Mouse (Mus musculus) midbrain, embryonic 11.5 days (tissue): ENCODE measurements around the gene Nhlrc2. TPM values are rescaled to one million over a fixed set of nuclear protein-coding genes. Genes with fewer than 3 reads are reported as not detected.

Source experiments
- ATAC-seq: fragments of 200-750 bp; cut with Nextera tagmentation; 2 replicates; pipeline ENCODE4 v1.8.0; 2017; ENCODE audit warnings: moderate TSS enrichment, moderate library complexity; ENCODE audit not compliant: low FRiP score
- DNase-seq: peaks from one replicate; pipeline ENCODE4 v3.0.0; 2015; ENCODE audit warnings: low spot score; ENCODE audit errors: missing footprints
- H3K27ac ChIP-seq: fragments of 300-500 bp; sonication (generic); 2 replicates; pipeline ENCODE4 v1.5.1; 2014; ENCODE audit warnings: low read depth, low read length
- H3K27me3 ChIP-seq: fragments of 300-500 bp; sonication (generic); 2 replicates; pipeline ENCODE4 v1.6.1; 2014; ENCODE audit warnings: mild to moderate bottlenecking, low read length, moderate library complexity, mixed read lengths; ENCODE audit not compliant: control insufficient read depth, insufficient read depth
- H3K36me3 ChIP-seq: fragments of 300-500 bp; sonication (generic); 2 replicates; pipeline ENCODE4 v1.6.1; 2014; ENCODE audit warnings: mild to moderate bottlenecking, low read length, moderate library complexity, mixed read lengths; ENCODE audit not compliant: control insufficient read depth, insufficient read depth
- H3K4me1 ChIP-seq: fragments of 300-500 bp; sonication (generic); 2 replicates; pipeline ENCODE4 v1.6.1; 2014; ENCODE audit warnings: low read length; ENCODE audit not compliant: control insufficient read depth, insufficient read depth
- H3K4me2 ChIP-seq: fragments of 300-500 bp; sonication (generic); 2 replicates; pipeline ENCODE4 v1.6.1; 2014; ENCODE audit warnings: mild to moderate bottlenecking, moderate library complexity
- H3K4me3 ChIP-seq: fragments of 300-500 bp; sonication (generic); 2 replicates; pipeline ENCODE4 v1.5.1; 2014; ENCODE audit warnings: low read depth, low read length
- H3K9ac ChIP-seq: fragments of 300-500 bp; sonication (generic); 2 replicates; pipeline ENCODE4 v1.6.1; 2014; ENCODE audit warnings: low read length
- H3K9me3 ChIP-seq: fragments of 300-500 bp; sonication (generic); 2 replicates; pipeline ENCODE4 v1.6.1; 2016; ENCODE audit warnings: low read length; ENCODE audit not compliant: control insufficient read depth
- WGBS: fragments of 180-500 bp; shearing (Covaris S2); extraction: QIAGEN DNeasy Blood & Tissue Kit; methylation state at CpG from one replicate; pipeline ENCODE4 v1.1.7; 2014; 5-methylcytosine and 5-hydroxymethylcytosine counted together
- polyA plus RNA-seq: library from polyadenylated mRNA; unstranded; fragments of >200 nt; fragmentation: Nextera tagmentation; extraction: Ambion mirVana; gene quantifications from 2 replicates; pipeline ENCODE4 v1.2.1, GENCODE M21; 2014

Nhlrc2 gene
- polyA plus RNA-seq, 1 experiment from 2014 or later = 13.3 TPM

- Histone ChIP-seq H3K4me2 (no peak overlapping the region), H3K9ac (no peak overlapping the region), H3K27ac (no peak overlapping the region), H3K4me1 (no peaks in the 10 kb centered on the region), H3K4me3 (no peak overlapping the region), H3K9me3 (no peaks in the 10 kb centered on the region), H3K27me3 (no peaks in the 10 kb centered on the region), H3K36me3 (no peaks in the 10 kb centered on the region; the same call in 1 of the 2 replicates)
- WGBS = 93% methylated on average over 6 of the region's 6 CpGs
- no peak for DNase-seq
- ATAC-seq = no peak
Observed at GRCm38 (mm10) chr19:56573184-56573583, 25.1 kb downstream of the Nhlrc2 start.

- no peak for ATAC-seq
- Histone ChIP-seq H3K9ac (no peak overlapping the region), H3K36me3 (no peaks in the 10 kb centered on the region; the same call in 1 of the 2 replicates), H3K4me2 (no peak overlapping the region), H3K27ac (no peak overlapping the region), H3K4me3 (no peak overlapping the region), H3K27me3 (no peaks in the 10 kb centered on the region), H3K4me1 (no peaks in the 10 kb centered on the region), H3K9me3 (no peaks in the 10 kb centered on the region)
- 88% methylated on average over 1 of the region's 1 CpGs for WGBS
- no peak for DNase-seq
Observed at GRCm38 (mm10) chr19:56577801-56578200, 29.7 kb downstream of the Nhlrc2 start.

- Histone ChIP-seq H3K27me3 (no peaks in the 10 kb centered on the region), H3K36me3 (no peaks in the 10 kb centered on the region; the same call in 1 of the 2 replicates), H3K9ac (no peak overlapping the region), H3K4me3 (no peak overlapping the region), H3K9me3 (no peaks in the 10 kb centered on the region), H3K4me1 (no peaks in the 10 kb centered on the region), H3K27ac (no peak overlapping the region), H3K4me2 (no peak overlapping the region)
- ATAC-seq = no peak
- no peak for DNase-seq
- WGBS = 87% methylated on average over 5 of the region's 5 CpGs
Observed at GRCm38 (mm10) chr19:56581981-56582380, 33.9 kb downstream of the Nhlrc2 start.

GRCm38 (mm10) chr19:56583785-56584184, 35.7 kb downstream of the Nhlrc2 start:
- Histone ChIP-seq H3K4me3 (no peak overlapping the region), H3K4me2 (no peak overlapping the region), H3K4me1 (no peaks in the 10 kb centered on the region), H3K27ac (no peak overlapping the region), H3K9ac (no peak overlapping the region), H3K27me3 (no peaks in the 10 kb centered on the region), H3K9me3 (no peaks in the 10 kb centered on the region), H3K36me3 (peaks cover 6% of the 10 kb centered on the region; the same call in 1 of the 2 replicates)
- 80% methylated on average over 5 of the region's 5 CpGs for WGBS
- ATAC-seq = no peak
- DNase-seq = no peak

DNA sequence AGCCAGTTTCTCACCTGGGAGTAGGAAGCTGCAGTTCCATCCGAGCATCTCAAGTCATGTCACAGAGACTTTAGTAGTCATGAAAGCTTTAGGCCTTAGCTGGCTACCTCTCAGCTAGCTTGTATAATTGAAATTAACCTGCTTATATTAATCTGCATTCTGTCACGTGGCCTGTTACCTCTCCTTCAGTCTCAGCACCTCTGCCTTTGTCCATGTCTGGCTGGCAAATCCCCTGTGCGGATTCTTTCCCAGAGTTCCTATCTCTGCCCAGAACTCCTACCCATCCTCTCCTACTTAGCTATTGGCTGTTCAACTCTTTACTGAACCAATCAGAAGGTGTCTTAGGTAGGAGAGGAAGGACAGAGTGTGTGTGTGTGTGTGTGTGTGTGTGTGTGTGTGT, 36.2 kb downstream of the Nhlrc2 start:
- no peaks in the 10 kb centered on the region for H3K9me3 ChIP-seq
- H3K36me3 ChIP-seq = peaks cover 10% of the 10 kb centered on the region; the same call in 1 of the 2 replicates
- no peak overlapping the region for H3K4me3 ChIP-seq
- DNase-seq (no peak), ATAC-seq (no peak)
- WGBS = 83% methylated on average over 3 of the region's 3 CpGs
- no peak overlapping the region for H3K27ac ChIP-seq
- H3K9ac ChIP-seq = no peak overlapping the region
- H3K27me3 ChIP-seq = no peaks in the 10 kb centered on the region
- no peak overlapping the region for H3K4me2 ChIP-seq
- no peaks in the 10 kb centered on the region for H3K4me1 ChIP-seq

DNA sequence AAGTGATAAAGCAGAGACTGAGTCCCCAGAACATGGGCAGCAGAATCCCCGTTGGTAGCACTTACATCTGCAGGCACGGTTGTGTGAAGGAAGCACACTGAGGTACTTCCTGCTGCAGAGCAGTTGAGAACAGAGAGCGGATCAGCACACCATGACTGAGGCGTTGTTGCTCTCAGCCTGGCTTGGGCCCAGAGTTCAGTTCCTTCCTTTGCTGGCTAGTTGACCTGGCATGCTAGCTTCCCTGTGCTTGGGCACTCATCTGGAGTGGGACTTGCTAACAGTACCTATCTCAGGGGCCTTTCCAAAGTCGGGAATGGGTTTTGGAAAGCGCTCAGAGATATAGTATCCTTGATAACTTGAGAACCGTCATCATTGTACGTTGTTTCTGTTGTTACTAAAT, 38.3 kb downstream of the Nhlrc2 start:
- Histone ChIP-seq H3K27ac (no peak overlapping the region), H3K4me3 (no peak overlapping the region), H3K9me3 (no peaks in the 10 kb centered on the region), H3K4me1 (no peaks in the 10 kb centered on the region), H3K4me2 (no peak overlapping the region), H3K36me3 (peaks cover 12% of the 10 kb centered on the region), H3K9ac (no peak overlapping the region), H3K27me3 (no peaks in the 10 kb centered on the region)
- no peak for ATAC-seq
- no peak for DNase-seq
- WGBS = 92% methylated on average over 8 of the region's 8 CpGs

GRCm38 (mm10) chr19:56588205-56588626, 40.2 kb downstream of the Nhlrc2 start:
- no peak overlapping the region for H3K27ac ChIP-seq
- H3K9ac ChIP-seq = no peak overlapping the region
- H3K9me3 ChIP-seq = no peaks in the 10 kb centered on the region
- DNase-seq = no peak
- WGBS = 88% methylated on average over 6 of the region's 6 CpGs
- peaks cover 28% of the 10 kb centered on the region for H3K36me3 ChIP-seq
- no peak overlapping the region for H3K4me3 ChIP-seq
- no peaks in the 10 kb centered on the region for H3K27me3 ChIP-seq
- no peaks in the 10 kb centered on the region for H3K4me1 ChIP-seq
- no peak overlapping the region for H3K4me2 ChIP-seq
- no peak for ATAC-seq

- Histone ChIP-seq H3K36me3 (peaks cover 28% of the 10 kb centered on the region), H3K4me1 (no peaks in the 10 kb centered on the region), H3K27ac (no peak overlapping the region), H3K9ac (no peak overlapping the region), H3K4me2 (no peak overlapping the region), H3K4me3 (no peak overlapping the region), H3K27me3 (no peaks in the 10 kb centered on the region), H3K9me3 (no peaks in the 10 kb centered on the region)
- DNase-seq = no peak
- no peak for ATAC-seq
- WGBS = 94% methylated on average over 6 of the region's 6 CpGs
Observed at GRCm38 (mm10) chr19:56589008-56589407, 40.9 kb downstream of the Nhlrc2 start.

DNA sequence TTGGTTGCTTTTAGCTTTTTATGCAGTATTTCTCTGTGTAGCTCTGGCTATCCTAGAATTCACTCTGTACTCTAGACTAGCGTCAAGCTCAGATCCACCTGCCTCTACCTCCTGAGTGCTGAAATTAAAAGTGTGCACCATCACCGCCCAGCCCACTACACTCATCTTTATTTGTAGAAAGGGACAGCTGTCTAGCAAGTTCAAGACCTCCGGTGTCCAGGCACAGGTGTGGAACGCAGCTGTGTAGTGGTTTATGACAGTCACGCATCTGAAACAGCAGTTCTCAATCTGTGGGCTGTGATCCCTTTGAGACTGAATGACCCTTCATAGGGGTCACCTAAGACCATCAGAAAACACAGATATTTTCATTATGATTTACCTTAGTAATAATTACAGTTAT, 41.4 kb downstream of the Nhlrc2 start:
- Histone ChIP-seq H3K4me1 (no peaks in the 10 kb centered on the region), H3K9ac (no peak overlapping the region), H3K27me3 (no peaks in the 10 kb centered on the region), H3K4me2 (no peak overlapping the region), H3K9me3 (no peaks in the 10 kb centered on the region), H3K4me3 (no peak overlapping the region), H3K27ac (no peak overlapping the region), H3K36me3 (peaks cover 28% of the 10 kb centered on the region)
- WGBS = 94% methylated on average over 5 of the region's 5 CpGs
- ATAC-seq (no peak), DNase-seq (no peak)

- Histone ChIP-seq H3K27ac (no peak overlapping the region), H3K9ac (no peak overlapping the region), H3K4me3 (no peak overlapping the region), H3K36me3 (peaks cover 34% of the 10 kb centered on the region), H3K4me2 (no peak overlapping the region), H3K27me3 (no peaks in the 10 kb centered on the region), H3K9me3 (no peaks in the 10 kb centered on the region), H3K4me1 (no peaks in the 10 kb centered on the region)
- ATAC-seq (no peak), DNase-seq (no peak)
- 96% methylated on average over 3 of the region's 3 CpGs for WGBS
Observed at GRCm38 (mm10) chr19:56590250-56590649, 42.2 kb downstream of the Nhlrc2 start.
